Mouse (Mus musculus) heart, postnatal 0 days (tissue): ENCODE measurements at regions not wholly inside any gene's neighbourhood (a gene's known extent, or its start where the extent isn't known, plus 50 kb on each side); places are given as distances from the start of the nearest gene placed in this dataset.

Source experiments
- CTCF ChIP-seq: IDR thresholded peaks from 2 replicates; pipeline ENCODE4 v1.5.1; 2016; ENCODE audit warnings: antibody characterized with exemption, control low read depth, low read depth
- EP300 ChIP-seq: IDR thresholded peaks from 2 replicates; pipeline ENCODE4 v1.6.1; 2016; ENCODE audit warnings: antibody characterized with exemption, low read depth

GRCm38 (mm10) chr1:130298636-130299035 lies 124.2 kb downstream of the Cd55b start:
- no peak for TF ChIP-seq CTCF
- TF ChIP-seq EP300, result no peak
